Mouse (Mus musculus) Patski (cell line): ENCODE results near the gene Itpk1. TPM values are rescaled to one million over a fixed set of nuclear protein-coding genes. Genes with fewer than 3 reads are reported as not detected.

Experiments
- ATAC-seq: fragments of 100-300 bp; one replicate; pipeline ENCODE4 v1.8.0; 2021
- CTCF ChIA-PET: fragments of 350-600 bp; sonication (Branson Sonifier 250); formaldehyde crosslinking; loops from one replicate; lab custom pipeline; 2022; ENCODE audit warnings: inconsistent platforms; lab: Charles Lee
- POLR2A ChIA-PET: fragments of 350-600 bp; sonication (Branson Sonifier 250); formaldehyde crosslinking; loops from one replicate; lab custom pipeline; 2022; ENCODE audit warnings: antibody characterized with exemption, inconsistent platforms; lab: Charles Lee
- DNase-seq: peaks from one replicate; pipeline ENCODE4 v3.0.0-alpha.2; 2011; ENCODE audit warnings: low read depth, low spot score
- H3K27me3 ChIP-seq: fragments of 371-371 bp; one replicate; pipeline ENCODE4 v1.5.1; 2021
- CTCF ChIP-seq: fragments of 100-300 bp; IDR thresholded peaks from one replicate; pipeline ENCODE4 v1.5.1; 2021
- in situ Hi-C: fragments of 300-500 bp; cut with MboI; formaldehyde crosslinking; loops from 3 replicates; pipeline ENCODE4 v1.11.1; 2018; ENCODE audit warnings: low pct_unique_long_range_greater_than_20kb, mixed read lengths
- polyA plus RNA-seq: library from polyadenylated mRNA; unstranded; gene quantifications from one replicate; pipeline ENCODE4 v1.2.3, GENCODE M21; 2021

Gene Itpk1
- polyA plus RNA-seq, 1 experiment from 2014 or later: 22.9 TPM

- TF ChIP-seq CTCF: no peak
- no peak for ATAC-seq
- peaks cover 20% of the 10 kb centered on the region for H3K27me3 ChIP-seq
- peak; percentile 34 for DNase-seq
- CTCF ChIA-PET: no interaction called here
- POLR2A ChIA-PET: no interaction called here
- in situ Hi-C loops: no loop called here
Observed at GRCm38 (mm10) chr12:102550529-102550928, 154.2 kb downstream of the Itpk1 start.

- no peak for TF ChIP-seq CTCF
- DNase-seq (no peak), ATAC-seq (no peak)
- POLR2A ChIA-PET: no interaction called here
- CTCF ChIA-PET: interaction anchor here (0.8 to 1.2 kb wide), 2 partner anchors 9 to 20 kb away, joined by 3 to 5 read pairs; no protein-coding TSS in a partner anchor
- no peaks in the 10 kb centered on the region for H3K27me3 ChIP-seq
- in situ Hi-C loops: no loop called here
Observed at GRCm38 (mm10) chr12:102545122-102545521, 159.6 kb downstream of the Itpk1 start.

DNA sequence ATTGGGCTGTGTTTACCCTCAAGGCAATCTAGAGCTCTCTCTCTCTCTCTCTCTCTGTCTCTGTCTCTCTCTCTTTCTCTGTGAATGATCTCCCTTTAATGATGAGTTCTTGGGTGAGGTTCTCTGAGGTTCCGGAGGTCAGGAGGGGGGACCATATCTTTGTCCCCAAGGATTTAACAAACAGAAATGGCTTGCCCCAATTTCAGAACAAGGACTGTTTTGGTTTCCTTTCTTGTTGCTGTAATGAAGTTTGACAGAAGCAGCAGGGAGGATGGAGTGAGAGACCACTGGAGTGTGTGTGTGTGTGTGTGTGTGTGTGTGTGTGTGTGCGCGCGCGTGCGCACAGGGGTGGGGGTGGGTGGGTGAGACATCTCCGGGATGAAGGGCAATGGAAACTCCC lies 163.6 kb downstream of the Itpk1 start:
- TF ChIP-seq CTCF: no peak
- CTCF ChIA-PET: interaction anchor here (1.4 kb wide), 1 partner anchor 36 kb away, joined by 3 read pairs; no protein-coding TSS in a partner anchor
- ATAC-seq (no peak), DNase-seq (no peak)
- POLR2A ChIA-PET: no interaction called here
- H3K27me3 ChIP-seq: no peaks in the 10 kb centered on the region
- in situ Hi-C loops: no loop called here

DNA sequence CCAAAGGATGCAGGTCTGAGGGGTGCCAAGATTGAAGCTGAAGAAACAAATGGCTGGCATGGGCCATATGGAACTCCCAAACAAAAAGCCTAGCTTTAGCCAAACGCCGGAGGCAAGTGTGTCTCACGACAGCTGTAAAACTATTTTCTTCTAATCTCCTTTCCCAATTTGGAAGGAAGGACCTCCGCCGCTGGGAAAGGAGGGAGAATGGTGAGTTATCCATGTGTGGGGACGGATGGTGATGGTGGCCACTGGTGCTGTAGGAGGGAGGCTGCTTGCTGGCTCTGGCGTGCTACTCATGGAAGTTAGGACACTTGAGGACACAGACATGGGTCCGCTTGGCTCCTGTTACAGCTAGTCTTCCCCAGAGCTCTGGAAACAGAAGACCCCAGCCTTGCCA lies 164.5 kb downstream of the Itpk1 start:
- TF ChIP-seq CTCF: no peak
- no peaks in the 10 kb centered on the region for H3K27me3 ChIP-seq
- in situ Hi-C loops: no loop called here
- ChIA-PET POLR2A (no interaction called here), CTCF (interaction anchor here (1.4 kb wide), 1 partner anchor 37 kb away, joined by 3 read pairs; no protein-coding TSS in a partner anchor)
- ATAC-seq (no peak), DNase-seq (no peak)

GRCm38 (mm10) chr12:102535796-102536195 lies 168.9 kb downstream of the Itpk1 start:
- DNase-seq (peak; percentile 76), ATAC-seq (peak; percentile 97)
- ChIA-PET POLR2A (interaction anchor here (0.6 to 0.7 kb wide), 2 partner anchors 51 to 116 kb away, joined by 3 read pairs; no protein-coding TSS in a partner anchor), CTCF (interaction anchor here (1.4 to 1.7 kb wide), 2 partner anchors 9 to 35 kb away, joined by 3 to 5 read pairs; no protein-coding TSS in a partner anchor)
- H3K27me3 ChIP-seq: no peaks in the 10 kb centered on the region
- in situ Hi-C loops: no loop called here
- TF ChIP-seq CTCF: no peak

- no peaks in the 10 kb centered on the region for H3K27me3 ChIP-seq
- no peak for TF ChIP-seq CTCF
- ATAC-seq (no peak), DNase-seq (no peak)
- CTCF ChIA-PET: interaction anchor here (1.0 to 1.9 kb wide), 2 partner anchors 10 to 48 kb away, joined by 3 to 5 read pairs; no protein-coding TSS in a partner anchor
- POLR2A ChIA-PET: no interaction called here
- in situ Hi-C loops: loop anchor here (5.0 kb wide), 3 partner anchors 44 to 204 kb away; no protein-coding TSS in a partner anchor
Observed at GRCm38 (mm10) chr12:102527989-102528388, 176.7 kb downstream of the Itpk1 start.

DNA sequence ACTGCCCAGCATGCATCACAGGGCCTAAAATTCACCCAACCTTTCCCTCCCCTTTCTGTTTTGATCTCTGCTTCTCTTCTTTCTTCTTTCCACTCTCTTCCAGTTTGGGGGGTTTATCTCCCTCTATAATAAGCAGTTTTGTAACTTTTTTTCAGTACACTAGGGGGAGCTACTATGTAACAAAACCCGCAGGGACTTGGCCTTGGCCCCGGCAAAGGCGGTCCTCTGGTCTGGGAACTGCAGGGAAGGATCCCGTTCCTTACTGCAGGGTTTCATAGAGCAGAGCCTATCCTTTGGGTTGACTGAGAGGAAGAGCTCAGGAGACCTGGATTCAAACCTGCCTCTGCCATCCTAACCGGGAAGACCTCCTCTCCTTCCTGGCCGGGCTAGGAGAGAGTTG lies 180.0 kb downstream of the Itpk1 start:
- H3K27me3 ChIP-seq: no peaks in the 10 kb centered on the region
- ChIA-PET POLR2A (no interaction called here), CTCF (interaction anchor here (1.0 to 3.9 kb wide), 7 partner anchors 21 to 215 kb away, joined by 3 to 26 read pairs (median 3); no protein-coding TSS in a partner anchor)
- DNase-seq: peak; percentile 39
- peak; percentile 70 for TF ChIP-seq CTCF
- in situ Hi-C loops: loop anchor here (5.0 to 25.0 kb wide), 4 partner anchors 48 to 513 kb away; no protein-coding TSS in a partner anchor
- ATAC-seq: peak; percentile 44

DNA sequence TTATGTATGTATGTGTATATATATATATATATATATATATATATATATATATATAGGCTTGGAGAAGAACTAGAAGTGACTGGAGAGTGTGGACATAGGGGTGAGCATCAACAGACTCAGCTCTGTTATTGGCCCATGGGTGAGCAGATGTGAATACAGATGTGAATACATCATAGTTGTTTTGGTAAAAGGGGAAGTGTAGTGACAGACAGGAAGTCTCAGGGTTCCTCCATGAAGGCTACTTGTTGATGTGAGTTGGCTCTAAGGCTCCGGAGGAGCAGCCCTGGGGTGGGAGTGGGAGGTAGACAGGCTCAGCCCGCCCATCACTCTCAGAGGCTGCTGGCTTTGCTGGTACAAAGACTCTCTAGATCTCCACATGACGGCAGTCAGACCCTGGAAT lies 180.5 kb downstream of the Itpk1 start:
- POLR2A ChIA-PET: no interaction called here
- in situ Hi-C loops: loop anchor here (25.0 kb wide), 1 partner anchor 513 kb away; no protein-coding TSS in a partner anchor
- no peak for TF ChIP-seq CTCF
- CTCF ChIA-PET: interaction anchor here (1.4 to 3.9 kb wide), 4 partner anchors 49 to 199 kb away, joined by 3 to 26 read pairs (median 6); no protein-coding TSS in a partner anchor
- no peak for ATAC-seq
- DNase-seq: no peak
- no peaks in the 10 kb centered on the region for H3K27me3 ChIP-seq

DNA sequence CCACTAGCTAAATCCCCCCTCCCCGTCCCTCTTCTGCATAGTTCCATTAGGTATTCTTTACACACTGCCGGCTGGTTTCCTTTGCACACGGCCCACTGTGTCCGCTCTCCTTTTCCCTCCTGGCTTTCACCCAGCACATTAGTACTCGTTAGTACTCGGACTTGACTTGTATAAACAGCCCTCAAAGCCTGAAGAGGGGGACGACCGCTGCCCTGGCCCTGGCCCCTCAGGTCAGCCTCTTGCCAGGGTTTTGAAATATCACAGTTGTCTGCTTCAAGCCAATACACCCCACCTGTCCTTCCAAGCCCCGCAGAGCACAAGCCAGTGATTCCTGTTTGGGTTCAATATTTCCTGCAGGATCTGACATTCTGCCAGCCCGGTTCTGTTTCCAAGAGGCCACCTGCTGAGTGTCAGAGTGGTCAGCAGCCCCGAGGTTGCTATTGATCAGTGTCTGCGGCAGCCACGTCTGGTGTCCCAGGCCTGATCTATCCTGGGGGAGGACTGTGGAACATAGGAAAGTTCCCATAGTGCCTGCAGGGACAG lies 182.9 kb downstream of the Itpk1 start:
- in situ Hi-C loops: loop anchor here (25.0 kb wide), 1 partner anchor 515 kb away; no protein-coding TSS in a partner anchor
- DNase-seq: no peak
- ATAC-seq: no peak

GRCm38 (mm10) chr12:102519929-102520720 lies 184.6 kb downstream of the Itpk1 start:
- ChIA-PET CTCF (no interaction called here), POLR2A (no interaction called here)
- H3K27me3 ChIP-seq: no peaks in the 10 kb centered on the region
- ATAC-seq (no peak), DNase-seq (no peak)
- no peak for TF ChIP-seq CTCF
- in situ Hi-C loops: loop anchor here (25.0 kb wide), 1 partner anchor 517 kb away; no protein-coding TSS in a partner anchor

More for the DNA sequence above, 182.9 kb downstream of the Itpk1 start:
- H3K27me3 ChIP-seq: no peaks in the 10 kb centered on the region
- no peak for TF ChIP-seq CTCF
- POLR2A ChIA-PET: no interaction called here
- CTCF ChIA-PET: no interaction called here

Other genes with a start within 250 kb of the Itpk1 start
- gene Golga5, start 235.8 kb downstream of the Itpk1 start, polyA plus RNA-seq: 35.5 TPM
- gene Chga, start 150.0 kb downstream of the Itpk1 start, polyA plus RNA-seq: 0.08 TPM
- gene Moap1, start 38.7 kb upstream of the Itpk1 start, polyA plus RNA-seq: 13.3 TPM
- 6.5 TPM for gene Tmem251, start 38.8 kb upstream of the Itpk1 start, polyA plus RNA-seq
- not detected for gene Gm28051, start 52.8 kb upstream of the Itpk1 start, polyA plus RNA-seq
- gene Gon7, start 52.9 kb upstream of the Itpk1 start, polyA plus RNA-seq: 14.6 TPM
- gene Ubr7, start 53.0 kb upstream of the Itpk1 start, polyA plus RNA-seq: 33.0 TPM
- 9.5 TPM for gene Gm20604, start 53.7 kb upstream of the Itpk1 start, polyA plus RNA-seq
- 29.2 TPM for gene Btbd7, start 173.5 kb upstream of the Itpk1 start, polyA plus RNA-seq
- gene Cox8c, start 194.4 kb upstream of the Itpk1 start, polyA plus RNA-seq: not detected
- not detected for gene Unc79, start 243.9 kb upstream of the Itpk1 start, polyA plus RNA-seq